Mouse (Mus musculus): ENCODE measurements around the gene Zmat1. TPM values are rescaled to one million over a fixed set of nuclear protein-coding genes. Genes with fewer than 3 reads are reported as not detected.

Gene Zmat1
- 8.4 TPM for polyA plus RNA-seq (2014; fragmentation: Illumina TruSeq; extraction: RNeasy Lipid Tissue Mini Kit (QIAGEN cat#74804); ENCODE audit: low read depth, low replicate concordance)

DNA sequence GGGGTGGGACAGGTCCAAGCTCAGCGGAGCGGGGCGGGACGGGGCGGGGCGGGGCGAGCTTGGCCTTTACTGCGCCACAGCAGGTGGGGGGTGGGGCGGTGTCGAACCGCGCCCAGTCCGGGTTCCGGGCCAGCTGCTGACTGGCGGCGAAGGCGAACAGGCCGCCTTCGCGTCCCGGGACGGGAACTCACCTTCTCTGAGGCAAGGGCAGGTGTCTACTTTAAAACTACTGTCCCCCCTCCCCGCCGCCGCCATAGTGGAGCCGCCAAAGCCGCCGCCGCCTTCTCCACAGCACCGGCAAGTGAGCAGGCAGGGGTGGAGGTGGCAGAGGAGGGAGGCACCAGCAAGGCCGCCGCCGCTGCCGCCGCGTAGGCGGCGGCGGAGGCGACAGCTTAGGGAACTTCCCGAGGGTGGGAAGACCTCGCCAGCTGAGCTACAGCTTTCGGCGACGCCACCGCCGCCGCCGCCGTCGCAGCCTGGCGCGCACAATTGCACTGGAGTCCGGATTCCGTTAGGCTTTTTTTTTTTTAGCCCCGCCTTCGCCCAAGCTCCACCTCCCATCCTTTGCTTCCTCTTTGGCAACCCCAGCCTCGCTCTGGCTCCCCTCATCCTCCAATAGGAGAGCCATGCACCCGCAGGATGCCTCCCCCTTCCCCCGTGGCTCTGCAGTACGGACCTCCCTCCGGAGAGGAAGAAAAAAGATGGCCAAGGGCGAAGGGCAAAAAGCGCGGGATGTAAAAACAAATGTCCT is at the start of gene Zmat1:
TSS of gene Zmat1 (minus strand) at position 490 of the 751 bp plus-strand sequence.

DNA sequence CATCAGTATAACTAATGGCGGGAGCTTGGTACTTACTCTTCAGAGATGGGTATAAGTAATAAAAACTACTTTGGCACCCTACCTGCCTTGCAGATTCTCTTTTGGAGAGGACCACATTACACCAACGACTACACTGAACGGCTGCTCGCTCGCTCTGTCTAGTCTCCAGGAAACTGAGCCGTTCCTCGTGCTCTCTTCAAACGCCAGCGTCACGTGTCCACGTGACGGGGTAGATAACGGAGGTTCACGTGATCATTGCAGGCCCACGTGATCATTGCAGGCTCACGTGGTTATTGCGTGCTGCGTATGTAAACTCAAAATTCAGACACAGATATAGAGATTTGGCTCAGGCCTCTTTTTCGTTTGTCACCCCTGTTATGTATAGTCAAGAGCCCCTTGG is 44.5 kb downstream of the Zmat1 start, which contains the start of gene Nxf2:
TSS of gene Nxf2 (minus strand) at position 209 of the 400 bp plus-strand sequence.

Other genes with a start within 250 kb of the Zmat1 start
- 9.6 TPM for gene Armcx2, start 200.0 kb downstream of the Zmat1 start, polyA plus RNA-seq (2014; fragmentation: Illumina TruSeq; extraction: RNeasy Lipid Tissue Mini Kit (QIAGEN cat#74804); ENCODE audit: low read depth, low replicate concordance)
- not detected for gene Nxf2, start 44.5 kb downstream of the Zmat1 start, polyA plus RNA-seq (2014; fragmentation: Illumina TruSeq; extraction: RNeasy Lipid Tissue Mini Kit (QIAGEN cat#74804); ENCODE audit: low read depth, low replicate concordance)
- not detected for gene Gm15023, start 168.4 kb upstream of the Zmat1 start, polyA plus RNA-seq (2014; fragmentation: Illumina TruSeq; extraction: RNeasy Lipid Tissue Mini Kit (QIAGEN cat#74804); ENCODE audit: low read depth, low replicate concordance)
- not detected for gene Tceal6, start 201.5 kb upstream of the Zmat1 start, polyA plus RNA-seq (2014; fragmentation: Illumina TruSeq; extraction: RNeasy Lipid Tissue Mini Kit (QIAGEN cat#74804); ENCODE audit: low read depth, low replicate concordance)

Data from heart, adult 10 weeks (tissue).